Mouse (Mus musculus): ENCODE measurements around the gene Rgl2. TPM values are rescaled to one million over a fixed set of nuclear protein-coding genes. Genes with fewer than 3 reads are reported as not detected.
"Not testable (repeated sequence)": the region's sequence is repeated elsewhere in the genome, so short reads cannot be mapped to it uniquely, and the experiment has no call there.

The Rgl2 gene
- polyA plus RNA-seq, 1 experiment from 2014 or later: 32.5 TPM

DNA sequence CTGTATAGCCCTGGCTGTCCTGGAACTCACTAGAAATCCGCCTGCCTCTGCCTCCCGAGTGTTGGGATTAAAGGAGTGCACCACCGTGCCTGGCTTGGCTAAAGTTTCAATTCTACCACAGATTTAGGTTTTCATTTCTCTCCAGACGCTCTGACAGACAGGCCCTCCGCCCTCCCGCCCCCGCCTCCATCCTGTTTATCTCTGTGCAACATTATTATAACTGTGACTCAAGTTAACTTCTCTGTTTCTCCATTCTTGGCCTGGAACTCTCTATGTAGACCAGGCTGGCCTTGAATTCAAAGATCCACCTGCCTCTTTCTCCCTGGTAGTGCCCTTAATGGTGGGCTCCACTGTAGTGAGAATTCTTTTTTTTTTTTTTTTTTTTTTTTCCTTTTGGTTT, 26.9 kb upstream of the Rgl2 start:
- ATAC-seq (ENCODE audit: low FRiP score) (no peak), DNase-seq (ENCODE audit: low spot score) (no peak)
- H3K27me3 ChIP-seq (ENCODE audit: control insufficient read depth, insufficient read depth, low read length): no peaks in the 10 kb centered on the region
- H3K36me3 ChIP-seq (ENCODE audit: control insufficient read depth, insufficient read depth, low read length): no peaks in the 10 kb centered on the region
- H3K27ac ChIP-seq (ENCODE audit: low read depth, low read length): no peak overlapping the region
- no peak overlapping the region for H3K4me3 ChIP-seq (ENCODE audit: low read depth, low read length)
- no peaks in the 10 kb centered on the region for H3K4me1 ChIP-seq (replicated peaks; ENCODE audit: control insufficient read depth, insufficient read depth, low read length)
- no peak overlapping the region for H3K4me2 ChIP-seq (replicated peaks; ENCODE audit: low read depth, low read length)
- H3K9ac ChIP-seq (ENCODE audit: low read depth, low read length): no peak overlapping the region
- 82% methylated on average over 7 of the region's 7 CpGs for WGBS
- no peaks in the 10 kb centered on the region for H3K9me3 ChIP-seq (ENCODE audit: control insufficient read depth, low read length)

DNA sequence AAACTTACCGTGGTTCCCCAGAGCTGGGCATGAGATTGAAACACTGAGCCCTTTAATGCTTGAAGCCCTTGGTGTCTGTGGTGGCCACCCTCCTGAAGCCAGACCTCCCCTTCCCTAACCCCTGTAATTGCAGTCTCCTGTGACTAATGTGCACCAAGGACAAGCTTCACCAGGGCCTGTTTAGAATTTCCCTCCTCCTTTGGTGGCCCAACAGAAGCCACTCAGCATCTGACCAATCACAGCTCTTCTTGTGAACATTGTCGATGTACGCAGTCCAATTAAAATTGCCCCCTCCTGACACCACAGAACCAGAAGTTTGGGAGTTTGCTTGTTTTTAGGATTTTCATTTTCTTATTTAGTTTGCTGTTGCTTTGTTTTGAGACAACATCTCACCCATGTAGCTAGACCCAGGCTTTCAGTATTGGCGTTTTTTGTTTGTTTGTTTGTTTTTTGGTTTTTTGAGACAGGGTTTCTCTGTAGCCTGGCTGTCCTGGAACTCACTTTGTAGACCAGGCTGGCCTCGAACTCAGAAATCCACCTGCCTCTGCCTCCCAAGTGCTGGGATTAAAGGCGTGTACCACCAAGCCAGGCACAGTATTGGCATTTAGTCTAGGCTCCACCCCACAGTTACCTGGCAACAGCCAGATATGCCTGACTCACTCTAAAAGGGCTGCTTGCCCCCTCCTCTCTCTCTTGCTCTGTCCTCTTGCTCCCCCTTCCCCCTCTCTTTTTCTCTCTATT, 25.3 kb upstream of the Rgl2 start:
- H3K4me3 ChIP-seq (ENCODE audit: low read depth, low read length); H3K27me3 ChIP-seq (ENCODE audit: control insufficient read depth, insufficient read depth, low read length); H3K4me1 ChIP-seq (replicated peaks; ENCODE audit: control insufficient read depth, insufficient read depth, low read length); H3K9ac ChIP-seq (ENCODE audit: low read depth, low read length); ATAC-seq (ENCODE audit: low FRiP score); H3K27ac ChIP-seq (ENCODE audit: low read depth, low read length); H3K36me3 ChIP-seq (ENCODE audit: control insufficient read depth, insufficient read depth, low read length); DNase-seq (ENCODE audit: low spot score); H3K9me3 ChIP-seq (ENCODE audit: control insufficient read depth, low read length); H3K4me2 ChIP-seq (replicated peaks; ENCODE audit: low read depth, low read length): not testable (repeated sequence)
- 72% methylated on average over 6 of the region's 6 CpGs for WGBS

- not testable (repeated sequence) for DNase-seq (ENCODE audit: low spot score); H3K4me3 ChIP-seq (ENCODE audit: low read depth, low read length); H3K36me3 ChIP-seq (ENCODE audit: control insufficient read depth, insufficient read depth, low read length); H3K4me1 ChIP-seq (replicated peaks; ENCODE audit: control insufficient read depth, insufficient read depth, low read length); H3K27me3 ChIP-seq (ENCODE audit: control insufficient read depth, insufficient read depth, low read length); H3K27ac ChIP-seq (ENCODE audit: low read depth, low read length); H3K4me2 ChIP-seq (replicated peaks; ENCODE audit: low read depth, low read length); H3K9ac ChIP-seq (ENCODE audit: low read depth, low read length); H3K9me3 ChIP-seq (ENCODE audit: control insufficient read depth, low read length); ATAC-seq (ENCODE audit: low FRiP score)
- 43% methylated on average over 3 of the region's 4 CpGs for WGBS
Measured at GRCm38 (mm10) chr17:33904835-33905234, 24.5 kb upstream of the Rgl2 start, which contains the start of gene Platr17. TSS of gene Platr17 (plus strand) at chr17:33905135.

GRCm38 (mm10) chr17:33908331-33909076, 20.8 kb upstream of the Rgl2 start:
- no peaks in the 10 kb centered on the region for H3K27me3 ChIP-seq (ENCODE audit: control insufficient read depth, insufficient read depth, low read length)
- peak; percentile 47 for DNase-seq (ENCODE audit: low spot score)
- H3K4me2 ChIP-seq (replicated peaks; ENCODE audit: low read depth, low read length): peak overlapping the region; percentile 96
- peaks cover 10% of the 10 kb centered on the region for H3K36me3 ChIP-seq (ENCODE audit: control insufficient read depth, insufficient read depth, low read length)
- peak overlapping the region; percentile 87 for H3K4me3 ChIP-seq (ENCODE audit: low read depth, low read length)
- H3K9ac ChIP-seq (ENCODE audit: low read depth, low read length): peak overlapping the region; percentile 70
- peak overlapping the region; percentile 84 for H3K27ac ChIP-seq (ENCODE audit: low read depth, low read length)
- under 1% methylated on average over 42 of the region's 44 CpGs for WGBS
- no peaks in the 10 kb centered on the region for H3K9me3 ChIP-seq (ENCODE audit: control insufficient read depth, low read length)
- H3K4me1 ChIP-seq (replicated peaks; ENCODE audit: control insufficient read depth, insufficient read depth, low read length): peaks cover 6% of the 10 kb centered on the region
- ATAC-seq (ENCODE audit: low FRiP score): peak; percentile 71

- Histone ChIP-seq H3K27ac (ENCODE audit: low read depth, low read length) (peak within 1 kb of the TSS; percentile 84), H3K4me1 (replicated peaks; ENCODE audit: control insufficient read depth, insufficient read depth, low read length) (peaks cover 6% of the 10 kb centered on the region), H3K4me2 (replicated peaks; ENCODE audit: low read depth, low read length) (peak within 1 kb of the TSS; percentile 96), H3K36me3 (ENCODE audit: control insufficient read depth, insufficient read depth, low read length) (peaks cover 17% of the 10 kb centered on the region), H3K9ac (ENCODE audit: low read depth, low read length) (peak within 1 kb of the TSS; percentile 87), H3K9me3 (ENCODE audit: control insufficient read depth, low read length) (no peaks in the 10 kb centered on the region), H3K27me3 (ENCODE audit: control insufficient read depth, insufficient read depth, low read length) (no peaks in the 10 kb centered on the region), H3K4me3 (ENCODE audit: low read depth, low read length) (peak within 1 kb of the TSS; percentile 87)
- WGBS: 1% methylated on average over 68 of the region's 68 CpGs
- peak; percentile 97 for ATAC-seq (ENCODE audit: low FRiP score)
- peak; percentile 99 for DNase-seq (ENCODE audit: low spot score)
Measured at GRCm38 (mm10) chr17:33909077-33909868, 20.1 kb upstream of the Rgl2 start, which contains the start of gene Daxx. TSS of gene Daxx (plus strand) at chr17:33909414.

- peak overlapping the region; percentile 96 for H3K4me2 ChIP-seq (replicated peaks; ENCODE audit: low read depth, low read length)
- peaks cover 6% of the 10 kb centered on the region for H3K4me1 ChIP-seq (replicated peaks; ENCODE audit: control insufficient read depth, insufficient read depth, low read length)
- peak overlapping the region; percentile 87 for H3K9ac ChIP-seq (ENCODE audit: low read depth, low read length)
- ATAC-seq (ENCODE audit: low FRiP score) (no peak), DNase-seq (ENCODE audit: low spot score) (no peak)
- H3K27me3 ChIP-seq (ENCODE audit: control insufficient read depth, insufficient read depth, low read length): no peaks in the 10 kb centered on the region
- H3K4me3 ChIP-seq (ENCODE audit: low read depth, low read length): peak overlapping the region; percentile 87
- no peaks in the 10 kb centered on the region for H3K9me3 ChIP-seq (ENCODE audit: control insufficient read depth, low read length)
- peak overlapping the region; percentile 70; the same call in 1 of the 2 replicates for H3K27ac ChIP-seq (ENCODE audit: low read depth, low read length)
- WGBS: under 1% methylated on average over 14 of the region's 14 CpGs
- peaks cover 17% of the 10 kb centered on the region for H3K36me3 ChIP-seq (ENCODE audit: control insufficient read depth, insufficient read depth, low read length)
Measured at GRCm38 (mm10) chr17:33909869-33910250, 19.5 kb upstream of the Rgl2 start.

- no peak overlapping the region for H3K27ac ChIP-seq (ENCODE audit: low read depth, low read length)
- peaks cover 6% of the 10 kb centered on the region for H3K4me1 ChIP-seq (replicated peaks; ENCODE audit: control insufficient read depth, insufficient read depth, low read length)
- peak overlapping the region; percentile 87 for H3K4me3 ChIP-seq (ENCODE audit: low read depth, low read length)
- H3K4me2 ChIP-seq (replicated peaks; ENCODE audit: low read depth, low read length): peak overlapping the region; percentile 96
- ATAC-seq (ENCODE audit: low FRiP score) (no peak), DNase-seq (ENCODE audit: low spot score) (no peak)
- H3K27me3 ChIP-seq (ENCODE audit: control insufficient read depth, insufficient read depth, low read length): no peaks in the 10 kb centered on the region
- peak overlapping the region; percentile 87; the same call in 1 of the 2 replicates for H3K9ac ChIP-seq (ENCODE audit: low read depth, low read length)
- peaks cover 17% of the 10 kb centered on the region for H3K36me3 ChIP-seq (ENCODE audit: control insufficient read depth, insufficient read depth, low read length)
- WGBS: 57% methylated on average over 11 of the region's 11 CpGs
- no peaks in the 10 kb centered on the region for H3K9me3 ChIP-seq (ENCODE audit: control insufficient read depth, low read length)
Measured at GRCm38 (mm10) chr17:33910346-33911051, 18.8 kb upstream of the Rgl2 start.

Data from hindbrain, embryonic 11.5 days (tissue).